Mouse (Mus musculus): Measurements from ENCODE around the gene Cenph.
A peak's percentile ranks its signal among the peaks of the same experiment; 100 is the strongest.

The Cenph gene

DNA sequence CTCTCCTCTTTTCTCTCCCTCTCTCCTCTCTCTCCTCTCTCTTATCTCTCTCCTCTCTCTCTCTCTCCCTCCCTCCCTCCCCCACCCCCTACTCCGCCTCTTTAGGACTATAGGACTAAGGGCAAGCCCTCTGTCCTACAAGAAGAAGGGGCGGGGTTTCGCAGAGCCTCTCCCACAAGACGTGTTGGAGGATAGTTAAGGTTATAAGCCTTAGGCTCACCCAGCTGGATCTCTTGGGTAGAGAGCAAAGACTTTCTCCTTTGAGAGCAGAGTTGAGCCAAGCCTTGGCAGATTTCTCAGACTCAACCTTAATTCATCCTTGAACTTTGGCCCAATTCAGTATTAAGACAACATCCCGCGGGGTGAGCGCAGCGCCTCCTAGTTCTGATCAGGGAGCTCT is 27.1 kb downstream of the Cenph start:
- DNase-seq (ENCODE audit: low read depth, low spot score) = peak; percentile 92

DNA sequence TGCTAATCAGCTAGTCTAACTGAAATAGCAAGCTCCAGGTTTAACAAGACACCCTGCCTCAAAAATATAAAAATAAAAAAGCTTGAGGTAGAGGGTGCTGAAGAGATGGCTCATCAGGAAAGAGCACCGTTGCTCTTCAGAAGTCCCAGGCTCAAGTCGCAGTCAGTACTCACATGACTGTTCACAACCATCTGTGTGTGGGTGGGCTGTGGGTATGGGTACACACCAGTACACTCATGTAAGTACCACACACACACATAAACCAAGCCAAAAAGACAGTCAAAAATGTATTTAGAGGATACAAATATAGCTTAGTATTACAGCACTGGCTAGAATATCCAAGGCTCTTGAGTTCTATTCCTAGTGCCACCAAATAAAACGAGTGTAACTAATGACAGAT is 29.6 kb downstream of the Cenph start:
- DNase-seq (ENCODE audit: low read depth, low spot score) = no peak

- peak; percentile 96 for DNase-seq (ENCODE audit: low read depth, low spot score)
Measured at GRCm38 (mm10) chr13:100744036-100744744, 31.5 kb downstream of the Cenph start, which contains the start of gene Mrps36. Mrps36 (minus strand) TSS chr13:100744659.

DNA sequence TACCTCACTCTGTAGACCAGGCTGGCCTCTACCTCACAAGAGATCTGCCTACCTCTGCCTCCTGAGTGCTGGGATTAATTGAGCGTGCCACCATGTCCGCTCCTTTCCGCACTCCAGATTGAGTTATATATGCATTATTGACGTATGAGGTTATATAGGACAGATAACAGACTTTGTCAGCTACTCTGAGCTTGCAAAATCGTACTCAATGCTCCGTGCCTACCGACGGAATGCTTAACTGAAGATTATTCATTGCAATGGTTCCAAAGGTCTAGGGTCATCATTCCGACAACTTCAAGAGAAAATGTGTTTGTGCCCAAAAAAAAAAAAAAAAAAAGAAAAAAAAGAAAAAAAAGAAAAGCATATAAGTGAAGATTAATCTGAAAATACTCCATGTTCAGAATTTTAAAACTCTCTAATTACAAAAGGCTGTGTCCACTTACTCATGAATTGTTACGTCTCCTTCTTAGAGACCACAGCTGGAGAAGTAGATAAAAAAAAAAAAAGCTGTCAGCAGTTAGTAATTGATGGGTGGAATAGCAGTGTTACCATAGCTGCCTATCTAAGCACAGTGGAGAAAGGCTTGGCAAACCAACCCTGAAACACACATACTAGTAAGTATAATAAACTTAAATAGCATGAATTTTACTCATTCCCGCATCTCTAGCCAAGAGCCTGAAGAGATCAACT is 32.2 kb downstream of the Cenph start:
- DNase-seq (ENCODE audit: low read depth, low spot score) = no peak

- DNase-seq (ENCODE audit: low read depth, low spot score) = no peak
Measured at GRCm38 (mm10) chr13:100742831-100743230, 32.9 kb downstream of the Cenph start.

- DNase-seq (ENCODE audit: low read depth, low spot score) = no peak
Measured at GRCm38 (mm10) chr13:100732756-100733155, 42.9 kb downstream of the Cenph start.

DNA sequence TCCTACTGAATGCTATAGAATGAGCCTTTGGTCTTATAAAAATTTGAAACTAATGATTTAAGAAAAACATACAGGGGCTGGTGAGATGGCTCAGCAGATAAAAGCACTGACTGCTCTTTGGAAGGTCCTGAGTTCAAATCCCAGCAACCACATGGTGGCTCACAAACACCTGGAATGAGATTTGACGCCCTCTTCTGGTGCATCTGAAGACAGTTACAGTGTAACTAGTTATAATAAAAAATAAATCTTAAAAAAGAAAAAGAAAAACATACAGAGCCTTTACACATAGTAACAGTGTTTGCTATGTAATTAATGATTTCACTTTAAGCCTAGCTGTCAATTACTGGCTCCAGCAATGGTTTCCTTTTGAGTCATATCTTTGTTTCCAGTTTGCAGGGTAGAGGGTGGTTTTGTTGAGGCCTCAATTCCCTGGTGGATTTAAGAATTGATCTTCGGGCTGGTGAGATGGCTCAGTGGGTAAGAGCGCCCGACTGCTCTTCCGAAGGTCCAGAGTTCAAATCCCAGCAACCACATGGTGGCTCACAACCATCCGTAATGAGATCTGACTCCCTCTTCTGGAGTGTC is 44.1 kb downstream of the Cenph start:
- peak; percentile 30 for DNase-seq (ENCODE audit: low read depth, low spot score)

GRCm38 (mm10) chr13:100730861-100731176 is 44.9 kb downstream of the Cenph start, which contains the start of gene Cdk7:
Cdk7 (minus strand) TSS chr13:100730939.
- DNase-seq (ENCODE audit: low read depth, low spot score) = peak; percentile 97

DNA sequence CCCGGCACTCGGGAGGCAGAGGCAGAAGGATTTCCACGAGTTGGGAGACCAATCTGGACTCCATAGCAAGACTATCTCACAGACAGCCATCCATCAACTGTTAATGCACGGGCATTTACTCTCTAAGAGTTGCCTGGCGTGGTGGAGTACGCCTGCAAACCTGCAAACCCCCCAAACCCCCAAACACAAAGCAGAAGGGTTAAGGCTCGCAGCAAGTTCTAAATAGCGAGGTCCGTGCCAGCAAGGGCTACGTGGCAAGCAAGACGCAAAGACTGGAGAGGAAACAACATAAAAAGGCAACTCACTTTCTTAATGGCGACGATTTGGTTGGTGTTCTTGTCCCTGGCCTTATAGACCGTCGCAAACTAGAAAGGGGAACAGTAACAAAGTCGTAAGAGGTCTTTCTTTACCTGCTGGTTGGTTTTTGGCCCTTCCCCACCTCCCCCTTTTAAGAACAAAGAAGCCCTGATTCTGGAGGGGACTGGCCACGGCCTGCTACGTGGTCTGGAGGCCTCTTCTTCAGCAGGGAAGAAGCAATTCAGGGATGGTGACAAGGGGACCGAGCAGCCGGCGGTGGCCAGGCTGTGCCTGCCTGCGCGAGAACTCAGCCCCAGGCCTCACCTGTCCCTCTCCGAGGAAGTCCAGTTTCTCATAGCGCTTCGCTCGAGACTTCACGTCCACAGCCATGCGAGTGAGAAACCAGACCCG is 45.4 kb downstream of the Cenph start:
- DNase-seq (ENCODE audit: low read depth, low spot score) = no peak

DNA sequence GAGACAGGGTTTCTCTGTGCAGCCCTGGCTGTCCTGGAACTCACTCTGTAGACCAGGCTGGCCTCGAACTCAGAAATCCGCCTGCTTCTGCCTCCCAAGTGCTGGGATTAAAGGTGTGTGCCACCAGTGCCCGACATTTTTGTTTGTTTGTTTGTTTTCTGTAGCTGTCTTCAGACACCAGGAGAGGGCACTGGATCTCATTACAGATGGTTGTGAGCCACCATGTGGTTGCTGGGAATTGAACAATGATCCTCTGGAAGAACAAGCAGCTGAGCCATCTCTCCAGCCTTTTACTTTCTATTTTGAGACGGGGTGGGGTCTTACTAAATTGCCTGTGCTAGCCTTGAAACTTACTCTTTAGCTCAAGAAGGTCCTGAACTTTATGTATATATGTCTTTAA is 47.2 kb downstream of the Cenph start:
- DNase-seq (ENCODE audit: low read depth, low spot score) = peak; percentile 62

GRCm38 (mm10) chr13:100728086-100728485 is 47.6 kb downstream of the Cenph start:
- DNase-seq (ENCODE audit: low read depth, low spot score) = no peak

DNA sequence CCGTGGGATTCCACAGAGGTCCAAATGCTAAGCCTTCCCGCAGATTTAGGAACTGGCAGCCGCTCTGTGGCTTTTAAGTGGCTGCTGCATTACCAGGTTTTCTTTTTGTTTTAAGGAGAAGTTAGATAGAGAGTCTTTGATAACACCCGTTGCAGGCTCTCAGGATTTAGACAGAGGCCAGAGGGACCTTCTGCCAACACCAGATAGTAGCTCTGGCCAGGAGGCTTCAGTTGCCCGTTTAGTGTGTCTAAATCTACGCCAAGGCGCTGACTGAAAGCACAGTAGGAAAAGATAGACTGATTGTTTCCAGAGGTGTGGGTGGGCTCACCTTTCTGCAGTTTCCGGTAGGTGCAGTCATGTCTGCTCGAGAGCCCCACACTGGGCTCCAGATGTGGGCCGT is 50.5 kb downstream of the Cenph start:
- DNase-seq (ENCODE audit: low read depth, low spot score) = peak; percentile 37

DNA sequence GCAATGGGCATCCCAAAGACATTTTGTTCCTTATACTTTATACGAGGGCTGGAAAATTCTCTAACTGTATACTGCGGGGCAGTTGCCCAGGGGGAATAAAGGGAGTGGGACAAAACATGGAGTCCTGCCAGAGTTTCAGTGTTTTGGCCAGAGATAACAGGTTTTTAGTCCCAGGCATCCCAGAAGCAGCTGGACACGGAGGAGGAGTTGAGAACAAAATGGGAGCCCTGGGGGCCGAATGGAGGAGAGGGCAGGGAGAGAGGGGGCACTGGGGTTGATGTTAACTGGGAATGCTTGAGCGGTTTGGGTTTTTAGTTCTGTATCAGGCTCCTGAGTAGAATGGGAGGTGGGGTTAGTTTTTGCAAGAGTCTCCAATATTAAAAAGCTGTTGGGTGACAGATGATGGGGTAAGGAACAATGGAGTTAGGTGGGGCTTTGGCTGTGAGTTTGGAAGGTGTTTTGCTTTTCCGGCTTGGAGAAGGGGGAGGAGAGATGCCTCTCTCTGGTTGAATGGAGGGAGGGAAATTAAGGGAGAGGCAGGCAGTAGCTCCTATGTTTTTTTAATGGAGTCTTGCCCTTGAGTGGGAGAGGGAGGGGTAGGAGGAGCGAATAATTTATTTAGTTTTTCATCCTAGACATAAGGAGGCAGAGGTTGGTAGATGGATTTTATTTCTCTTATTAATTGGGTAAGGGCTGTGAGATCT is 51.5 kb downstream of the Cenph start:
- DNase-seq (ENCODE audit: low read depth, low spot score) = peak; percentile 80

DNA sequence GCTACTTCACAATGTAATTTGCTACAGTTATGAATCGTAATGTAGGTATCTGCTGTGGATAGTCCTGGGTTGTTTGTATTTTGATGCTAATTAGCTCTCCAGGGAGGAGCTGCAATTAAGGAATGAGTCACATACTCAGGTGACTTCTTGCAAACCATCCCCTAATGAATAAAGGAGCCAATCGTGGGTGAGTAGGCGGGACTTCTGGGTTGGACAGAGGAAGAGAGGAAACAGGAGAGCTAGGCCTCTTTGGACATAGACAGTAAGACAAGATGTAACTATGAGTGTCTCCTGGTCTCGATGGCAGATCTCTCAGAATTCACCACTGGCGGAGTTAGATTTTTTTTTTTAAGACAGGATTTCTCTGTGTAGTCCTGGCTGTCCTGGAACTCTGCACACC is 54.0 kb downstream of the Cenph start:
- peak; percentile 90 for DNase-seq (ENCODE audit: low read depth, low spot score)

DNA sequence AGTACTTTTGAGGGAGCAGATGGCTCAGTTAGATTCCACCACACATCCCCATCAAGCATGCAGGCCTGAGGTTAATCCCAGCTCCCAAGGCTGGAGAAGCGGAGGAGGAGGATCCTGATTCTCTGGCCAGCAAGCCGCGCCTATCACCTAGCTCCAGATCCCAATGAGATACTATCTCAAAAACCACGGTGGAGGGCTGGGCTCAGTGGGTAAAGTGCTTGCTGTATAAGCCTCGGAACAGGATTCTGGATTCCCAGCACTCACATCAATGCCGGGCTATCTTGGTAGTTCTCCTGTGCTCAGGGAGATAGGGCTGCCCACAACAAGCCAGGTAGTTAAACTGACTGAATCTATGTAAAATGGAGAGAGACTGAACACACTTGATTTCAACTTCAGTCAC is 60.2 kb downstream of the Cenph start:
- DNase-seq (ENCODE audit: low read depth, low spot score) = no peak

Data from R1 (cell line).